Mouse (Mus musculus) lung, postnatal 0 days (tissue): ENCODE measurements at regions not wholly inside any gene's neighbourhood (a gene's known extent, or its start where the extent isn't known, plus 50 kb on each side); places are given as distances from the start of the nearest gene placed in this dataset.

Experiments
- ATAC-seq: fragments of 200-750 bp; cut with Nextera tagmentation; 2 replicates; pipeline ENCODE4 v1.8.0; 2017; ENCODE audit warnings: moderate library complexity
- DNase-seq: peaks from one replicate; pipeline ENCODE4 v3.0.0-alpha.2; 2016; ENCODE audit warnings: low spot score
- H3K27ac ChIP-seq: fragments of 300-500 bp; sonication (generic); 2 replicates; pipeline ENCODE4 v1.5.1; 2014; ENCODE audit warnings: antibody characterized with exemption, mild to moderate bottlenecking, low read length, mixed read lengths
- H3K27me3 ChIP-seq: fragments of 300-500 bp; sonication (generic); replicated peaks from 2 replicates; pipeline ENCODE4 v1.6.1; 2014; ENCODE audit warnings: low read length, mixed read lengths; ENCODE audit not compliant: insufficient read depth
- H3K36me3 ChIP-seq: fragments of 300-500 bp; sonication (generic); 2 replicates; pipeline ENCODE4 v1.6.1; 2014; ENCODE audit warnings: low read length, mixed read lengths; ENCODE audit not compliant: insufficient read depth
- H3K4me1 ChIP-seq: fragments of 300-500 bp; sonication (generic); 2 replicates; pipeline ENCODE4 v1.6.1; 2014; ENCODE audit warnings: antibody characterized with exemption, low read depth, low read length, mixed read lengths; ENCODE audit not compliant: insufficient read depth
- H3K4me2 ChIP-seq: fragments of 300-500 bp; sonication (generic); replicated peaks from 2 replicates; pipeline ENCODE4 v1.6.1; 2014; ENCODE audit warnings: low read depth, mild to moderate bottlenecking, low read length, moderate library complexity, mixed read lengths
- H3K4me3 ChIP-seq: fragments of 300-500 bp; sonication (generic); 2 replicates; pipeline ENCODE4 v1.5.1; 2014; ENCODE audit warnings: low read depth, low read length
- H3K9ac ChIP-seq: fragments of 300-500 bp; sonication (generic); replicated peaks from 2 replicates; pipeline ENCODE4 v1.6.1; 2014; ENCODE audit warnings: low read depth, mild to moderate bottlenecking
- H3K9me3 ChIP-seq: fragments of 300-500 bp; sonication (generic); 2 replicates; pipeline ENCODE4 v1.6.1; 2016; ENCODE audit warnings: low read length, mixed read lengths
- CTCF ChIP-seq: IDR thresholded peaks from 2 replicates; pipeline ENCODE4 v1.5.1; 2016; ENCODE audit warnings: antibody characterized with exemption, mild to moderate bottlenecking
- EP300 ChIP-seq: IDR thresholded peaks from 2 replicates; pipeline ENCODE4 v1.6.1; 2016; ENCODE audit warnings: antibody characterized with exemption, mild to moderate bottlenecking, control low read depth
- WGBS: fragments of 180-500 bp; shearing (Covaris S2); extraction: QIAGEN DNeasy Blood & Tissue Kit; methylation state at CpG from one replicate; pipeline ENCODE4 v1.1.7; 2014; 5-methylcytosine and 5-hydroxymethylcytosine counted together

DNA sequence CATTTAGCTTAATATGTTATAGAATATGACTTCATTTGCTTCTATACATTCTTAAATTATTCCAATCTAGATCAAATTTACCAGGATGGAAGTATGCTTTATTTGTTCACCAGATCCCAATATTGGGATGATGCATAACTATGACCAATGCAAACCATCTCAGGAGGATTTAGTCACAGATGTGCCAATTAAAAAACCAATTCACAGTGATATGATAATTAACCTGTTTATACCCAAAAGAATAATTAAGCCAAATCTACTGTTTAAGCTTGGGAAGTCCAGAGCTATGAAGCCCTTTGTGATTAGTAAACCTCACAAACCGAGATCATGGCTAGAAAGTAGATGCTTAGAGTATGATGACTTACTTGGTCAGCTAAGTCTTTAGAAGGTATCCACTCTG, 397.4 kb downstream of the Lrriq3 start:
- TF ChIP-seq EP300 (no peak), CTCF (no peak)
- H3K9me3 ChIP-seq, result no peaks in the 10 kb centered on the region
- no peaks in the 10 kb centered on the region for H3K4me1 ChIP-seq
- 62% methylated on average over 1 of the region's 1 CpGs for WGBS
- ATAC-seq (no peak), DNase-seq (no peak)
- H3K4me2 ChIP-seq, result no peak overlapping the region
- H3K27ac ChIP-seq, result no peak overlapping the region
- no peak overlapping the region for H3K4me3 ChIP-seq
- no peaks in the 10 kb centered on the region for H3K36me3 ChIP-seq
- no peaks in the 10 kb centered on the region for H3K27me3 ChIP-seq
- no peak overlapping the region for H3K9ac ChIP-seq

- H3K27me3 ChIP-seq, result no peaks in the 10 kb centered on the region
Measured at GRCm38 (mm10) chr3:155510161-155510857, 417.1 kb downstream of the Lrriq3 start.

GRCm38 (mm10) chr3:155513885-155514284, 420.7 kb downstream of the Lrriq3 start:
- no peaks in the 10 kb centered on the region for H3K27me3 ChIP-seq
- ATAC-seq, result no peak
- no peak overlapping the region for H3K9ac ChIP-seq
- H3K36me3 ChIP-seq, result no peaks in the 10 kb centered on the region
- no peak overlapping the region for H3K4me3 ChIP-seq
- TF ChIP-seq CTCF (no peak), EP300 (no peak)
- H3K4me1 ChIP-seq, result no peaks in the 10 kb centered on the region
- H3K9me3 ChIP-seq, result no peaks in the 10 kb centered on the region
- 69% methylated on average over 2 of the region's 2 CpGs for WGBS
- DNase-seq, result no peak
- no peak overlapping the region for H3K27ac ChIP-seq
- no peak overlapping the region for H3K4me2 ChIP-seq

More at GRCm38 (mm10) chr3:155510161-155510857, 417.1 kb downstream of the Lrriq3 start:
- no peaks in the 10 kb centered on the region for H3K36me3 ChIP-seq
- no peak overlapping the region for H3K4me2 ChIP-seq
- H3K9me3 ChIP-seq, result no peaks in the 10 kb centered on the region
- H3K9ac ChIP-seq, result no peak overlapping the region
- no peaks in the 10 kb centered on the region for H3K4me1 ChIP-seq
- H3K4me3 ChIP-seq, result no peak overlapping the region
- H3K27ac ChIP-seq, result no peak overlapping the region
- ATAC-seq, result no peak
- WGBS, result 71% methylated on average over 1 of the region's 1 CpGs
- no peak for TF ChIP-seq EP300
- DNase-seq, result no peak

DNA sequence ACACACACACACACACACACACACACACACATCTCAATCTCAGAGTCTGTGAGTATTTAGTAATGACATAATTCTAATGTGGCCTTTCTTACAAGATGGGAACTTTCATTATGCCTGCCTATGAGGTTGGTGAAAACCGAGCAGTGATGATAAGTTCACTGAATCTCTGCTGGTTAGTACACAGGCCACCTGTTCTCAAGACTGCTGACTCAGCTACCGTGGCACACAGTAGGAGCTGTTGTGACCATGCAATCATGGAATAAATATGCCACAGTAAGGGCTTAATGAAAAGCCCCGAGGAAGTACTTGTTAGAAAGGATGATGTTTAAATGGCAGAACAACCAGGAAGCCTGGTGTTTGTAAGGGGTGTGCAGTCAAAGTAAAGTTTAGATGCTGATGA, 436.1 kb downstream of the Lrriq3 start:
- Histone ChIP-seq H3K4me2 (no peak overlapping the region), H3K9ac (no peak overlapping the region), H3K9me3 (no peaks in the 10 kb centered on the region), H3K4me3 (no peak overlapping the region), H3K4me1 (no peaks in the 10 kb centered on the region), H3K36me3 (no peaks in the 10 kb centered on the region), H3K27me3 (no peaks in the 10 kb centered on the region), H3K27ac (no peak overlapping the region)
- DNase-seq (no peak), ATAC-seq (no peak)
- no peak for TF ChIP-seq EP300
- TF ChIP-seq CTCF, result no peak
- 65% methylated on average over 3 of the region's 3 CpGs for WGBS

DNA sequence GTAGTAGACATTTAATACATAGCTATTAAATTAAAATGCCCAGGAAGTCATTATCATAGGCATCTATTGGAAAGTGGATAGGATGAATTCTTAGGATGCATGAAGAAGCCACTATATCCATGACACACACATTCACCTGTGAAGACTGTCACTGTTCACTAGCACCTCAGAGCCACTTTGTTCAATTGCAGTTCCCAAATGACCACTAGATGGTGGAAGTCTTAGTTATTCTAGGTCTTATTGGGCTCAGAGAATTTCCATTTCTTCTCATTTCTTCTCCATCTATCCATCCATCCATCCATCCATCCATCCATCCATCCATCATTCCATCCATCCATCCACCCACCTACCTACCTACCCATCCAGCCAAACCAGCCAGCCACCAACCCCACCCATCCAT, 437.6 kb downstream of the Lrriq3 start:
- no peak for ATAC-seq
- H3K4me2 ChIP-seq, result no peak overlapping the region
- no peak overlapping the region for H3K27ac ChIP-seq
- H3K4me1 ChIP-seq, result no peaks in the 10 kb centered on the region
- TF ChIP-seq CTCF, result 0 out of 2 replicates have a peak, but pooled peaks have one; percentile 6
- no peak for TF ChIP-seq EP300
- no peaks in the 10 kb centered on the region for H3K36me3 ChIP-seq
- H3K9ac ChIP-seq, result no peak overlapping the region
- DNase-seq, result no peak
- H3K4me3 ChIP-seq, result no peak overlapping the region
- H3K9me3 ChIP-seq, result no peaks in the 10 kb centered on the region
- H3K27me3 ChIP-seq, result no peaks in the 10 kb centered on the region

DNA sequence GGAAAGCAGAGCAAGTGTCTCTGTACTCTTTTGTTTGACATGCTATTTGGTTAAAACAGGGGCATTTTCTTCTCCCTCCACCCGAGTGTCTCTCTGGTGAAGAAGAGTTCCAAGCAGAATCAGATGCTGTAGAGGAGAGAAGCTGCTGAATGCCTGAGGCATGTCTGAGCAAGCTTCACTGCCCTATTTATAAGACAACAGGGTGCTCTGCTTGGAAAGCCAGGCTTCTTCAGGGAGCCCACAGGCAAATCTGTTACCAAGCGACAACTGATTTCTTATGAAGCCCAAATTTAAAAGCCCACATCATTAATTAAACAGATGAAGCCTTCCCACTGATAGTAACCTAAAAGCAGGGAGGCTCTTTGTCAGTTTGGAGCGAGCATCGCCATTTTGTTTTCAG, 438.8 kb downstream of the Lrriq3 start:
- H3K27me3 ChIP-seq, result no peaks in the 10 kb centered on the region
- H3K4me2 ChIP-seq, result no peak overlapping the region
- no peak for ATAC-seq
- no peak overlapping the region for H3K27ac ChIP-seq
- H3K9ac ChIP-seq, result no peak overlapping the region
- H3K9me3 ChIP-seq, result no peaks in the 10 kb centered on the region
- 85% methylated on average over 4 of the region's 4 CpGs for WGBS
- no peaks in the 10 kb centered on the region for H3K4me1 ChIP-seq
- DNase-seq, result no peak
- H3K36me3 ChIP-seq, result no peaks in the 10 kb centered on the region
- no peak overlapping the region for H3K4me3 ChIP-seq
- TF ChIP-seq EP300, result no peak
- TF ChIP-seq CTCF, result no peak

- WGBS, result 75% methylated on average over 6 of the region's 6 CpGs
- TF ChIP-seq EP300, result no peak
- no peak for TF ChIP-seq CTCF
- Histone ChIP-seq H3K4me1 (no peaks in the 10 kb centered on the region), H3K27me3 (no peaks in the 10 kb centered on the region), H3K9me3 (no peaks in the 10 kb centered on the region), H3K9ac (no peak overlapping the region), H3K27ac (no peak overlapping the region), H3K36me3 (no peaks in the 10 kb centered on the region), H3K4me3 (no peak overlapping the region), H3K4me2 (no peak overlapping the region)
- DNase-seq, result no peak
- no peak for ATAC-seq
Measured at GRCm38 (mm10) chr3:155548204-155548603, 455.0 kb downstream of the Lrriq3 start.
